Mouse (Mus musculus) megakaryocyte-erythroid progenitor cell, adult 5-6 weeks (primary cell): Measurements from ENCODE around the gene Rsph14. TPM values are rescaled to one million over a fixed set of nuclear protein-coding genes. Genes with fewer than 3 reads are reported as not detected.

ENCODE experiments used
- total RNA-seq, 2 experiments: library from RNA; stranded (forward) in 1 of 2; stranded (reverse) in 1 of 2; fragments of 200-1000, 215-1000 nt in 1 of 2; fragments of >200 nt in 1 of 2; fragmentation: Nextera tagmentation in 1 of 2; gene quantifications; 2 replicates each; pipeline ENCODE4 v1.2.3; 2014 to 2017

The Rsph14 gene
- total RNA-seq, 2 experiments from 2014 or later: not detected

Other genes with a start within 250 kb of the Rsph14 start
- 0.96 TPM in 1 of 2 replicates, not detected in the other for gene Gnaz, start 65.4 kb downstream of the Rsph14 start, total RNA-seq (2014; fragmentation: Nextera tagmentation)
- 2.1 TPM in 1 of 2 replicates, not detected in the other for gene Gnaz, start 65.4 kb downstream of the Rsph14 start, total RNA-seq (2017)
- not detected in 2 replicates for gene Rab36, start 4.5 kb upstream of the Rsph14 start, total RNA-seq (2014; fragmentation: Nextera tagmentation)
- gene Rab36, start 4.5 kb upstream of the Rsph14 start, total RNA-seq (2017): not detected in 2 replicates
- gene Bcr, start 28.0 kb upstream of the Rsph14 start, total RNA-seq (2014; fragmentation: Nextera tagmentation): 4.0 and 5.5 TPM in 2 replicates
- gene Bcr, start 28.0 kb upstream of the Rsph14 start, total RNA-seq (2017): 1.4 and 6.9 TPM in 2 replicates
- gene Specc1l, start 179.5 kb upstream of the Rsph14 start, total RNA-seq (2014; fragmentation: Nextera tagmentation): 25.5 and 30.8 TPM in 2 replicates
- gene Specc1l, start 179.5 kb upstream of the Rsph14 start, total RNA-seq (2017): 36.3 and 37.2 TPM in 2 replicates